Mouse (Mus musculus) MEL (cell line): Measurements from ENCODE around the gene Meioc. TPM values are rescaled to one million over a fixed set of nuclear protein-coding genes. Genes with fewer than 3 reads are reported as not detected.

Experiments
- DNase-seq: peaks from one replicate; pipeline ENCODE4 v3.0.0; 2011; ENCODE audit warnings: low read depth, low spot score
- H3K27ac ChIP-seq: 2 replicates; pipeline ENCODE4 v1.5.1; 2012; ENCODE audit warnings: low read depth, mild to moderate bottlenecking, control low read depth, low read length, moderate library complexity; ENCODE audit not compliant: control insufficient read depth
- H3K27me3 ChIP-seq, 2 experiments: fragments of 150-350 bp in 1 of 2; sonication (generic) in 1 of 2; 2 replicates each; pipeline ENCODE4 v1.6.1; 2012; ENCODE audit warnings: low read length in 2 of 2, mild to moderate bottlenecking in 2 of 2, improper control_type of control experiment in 1 of 2, moderate library complexity in 1 of 2; ENCODE audit not compliant: insufficient read depth in 2 of 2, control insufficient read depth in 1 of 2
- H3K36me3 ChIP-seq, 2 experiments: 2 replicates each; pipeline ENCODE4 v1.6.1; 2012 to 2014; ENCODE audit warnings: low read length in 2 of 2, improper control_type of control experiment in 1 of 2, inconsistent platforms in 1 of 2, mild to moderate bottlenecking in 1 of 2; ENCODE audit not compliant: insufficient read depth in 2 of 2, control insufficient read depth in 1 of 2
- H3K4me1 ChIP-seq, 2 experiments: fragments of 150-350 bp in 1 of 2; sonication (generic) in 1 of 2; 2 replicates each; pipeline ENCODE4 v1.6.1; 2012; ENCODE audit warnings: low read length in 2 of 2, improper control_type of control experiment in 1 of 2, mild to moderate bottlenecking in 1 of 2; ENCODE audit not compliant: insufficient read depth in 2 of 2, control insufficient read depth in 1 of 2
- H3K4me3 ChIP-seq, 2 experiments: fragments of 150-350 bp in 1 of 2; sonication (generic) in 1 of 2; 2 replicates each; pipeline ENCODE4 v1.5.1; 2012; ENCODE audit warnings: low read depth in 2 of 2, low read length in 2 of 2, mild to moderate bottlenecking in 2 of 2, moderate library complexity in 2 of 2, control low read depth in 1 of 2, improper control_type of control experiment in 1 of 2; ENCODE audit not compliant: control insufficient read depth in 1 of 2, insufficient read depth in 1 of 2
- H3K79me2 ChIP-seq: 2 replicates; pipeline ENCODE4 v1.6.1; 2012; ENCODE audit warnings: mild to moderate bottlenecking, low read length, moderate library complexity; ENCODE audit not compliant: control insufficient read depth, poor library complexity, insufficient read depth
- H3K9ac ChIP-seq: 2 replicates; pipeline ENCODE4 v1.6.1; 2012; ENCODE audit warnings: low read depth, mild to moderate bottlenecking, control low read depth, low read length, moderate library complexity; ENCODE audit not compliant: control insufficient read depth, poor library complexity, severe bottlenecking
- H3K9me3 ChIP-seq: fragments of 150-350 bp; sonication (generic); replicated peaks from 2 replicates; pipeline ENCODE4 v1.6.1; 2012; ENCODE audit warnings: mild to moderate bottlenecking, low read length, improper control_type of control experiment, moderate library complexity; ENCODE audit not compliant: insufficient read depth
- BHLHE40 ChIP-seq: IDR thresholded peaks from 2 replicates; pipeline ENCODE4 v1.6.1; 2012; ENCODE audit warnings: low read depth, mild to moderate bottlenecking, inconsistent platforms, low read length, improper control_type of control experiment, borderline replicate concordance
- CHD1 ChIP-seq: IDR thresholded peaks from 2 replicates; pipeline ENCODE4 v1.6.1; 2012; ENCODE audit warnings: low read depth, mild to moderate bottlenecking, inconsistent platforms, low read length, improper control_type of control experiment
- CHD2 ChIP-seq: IDR thresholded peaks from 2 replicates; pipeline ENCODE4 v1.6.1; 2011; ENCODE audit warnings: low read length, improper control_type of control experiment
- CTCF ChIP-seq, 3 experiments: IDR thresholded peaks in 2 of 3; conservative IDR thresholded peaks in 1 of 3; 2 replicates each; pipeline ENCODE4 v1.5.1; 2011 to 2012; ENCODE audit warnings: low read length in 3 of 3, low read depth in 2 of 3, mild to moderate bottlenecking in 2 of 3, improper control_type of control experiment in 1 of 3, inconsistent platforms in 1 of 3, mixed read lengths in 1 of 3, moderate library complexity in 1 of 3; ENCODE audit not compliant: control insufficient read depth in 1 of 3, insufficient read depth in 1 of 3, poor library complexity in 1 of 3, severe bottlenecking in 1 of 3
- E2F4 ChIP-seq: IDR thresholded peaks from 2 replicates; pipeline ENCODE4 v1.6.1; 2011; ENCODE audit warnings: low read depth, low read length, improper control_type of control experiment, borderline replicate concordance
- EP300 ChIP-seq, 2 experiments: IDR thresholded peaks; 2 replicates each; pipeline ENCODE4 v1.6.1; 2011; ENCODE audit warnings: improper control_type of control experiment in 2 of 2, low read length in 2 of 2, low read depth in 1 of 2, mild to moderate bottlenecking in 1 of 2
- ETS1 ChIP-seq: IDR thresholded peaks from 2 replicates; pipeline ENCODE4 v1.6.1; 2012; ENCODE audit warnings: low read depth, mild to moderate bottlenecking, inconsistent platforms, low read length, improper control_type of control experiment, moderate library complexity
- JUND ChIP-seq: IDR thresholded peaks from 2 replicates; pipeline ENCODE4 v1.6.1; 2011; ENCODE audit warnings: low read depth, mild to moderate bottlenecking, improper control_type of control experiment, low read length
- KAT2A ChIP-seq: conservative IDR thresholded peaks from 2 replicates; pipeline ENCODE4 v1.6.1; 2012; ENCODE audit warnings: low read depth, low read length, improper control_type of control experiment, inconsistent platforms
- MAFK ChIP-seq: IDR thresholded peaks from 2 replicates; pipeline ENCODE4 v1.6.1; 2011; ENCODE audit warnings: low read depth, mild to moderate bottlenecking, low read length, improper control_type of control experiment, borderline replicate concordance
- MAZ ChIP-seq: IDR thresholded peaks from 2 replicates; pipeline ENCODE4 v1.6.1; 2012; ENCODE audit warnings: low read depth, mild to moderate bottlenecking, inconsistent platforms, low read length, improper control_type of control experiment
- MEF2A ChIP-seq: IDR thresholded peaks from 2 replicates; pipeline ENCODE4 v1.6.1; 2014; ENCODE audit warnings: low read depth, mild to moderate bottlenecking, inconsistent platforms, low read length, improper control_type of control experiment; ENCODE audit not compliant: poor library complexity, insufficient replicate concordance, severe bottlenecking; ENCODE audit errors: extremely low read depth
- MXI1 ChIP-seq: IDR thresholded peaks from 2 replicates; pipeline ENCODE4 v1.6.1; 2011; ENCODE audit warnings: mild to moderate bottlenecking, low read depth, low read length, improper control_type of control experiment
- MYB ChIP-seq: IDR thresholded peaks from 2 replicates; pipeline ENCODE4 v1.6.1; 2011; ENCODE audit warnings: mild to moderate bottlenecking, low read depth, low read length, improper control_type of control experiment
- NRF1 ChIP-seq: IDR thresholded peaks from 2 replicates; pipeline ENCODE4 v1.6.1; 2014; ENCODE audit warnings: low read depth, mild to moderate bottlenecking, inconsistent platforms, low read length, improper control_type of control experiment, moderate library complexity; ENCODE audit not compliant: poor library complexity, insufficient read depth, severe bottlenecking
- POLR2A ChIP-seq, 2 experiments: IDR thresholded peaks; 2 replicates each; pipeline ENCODE4 v1.6.1; 2011 to 2012; ENCODE audit warnings: low read length in 2 of 2, mild to moderate bottlenecking in 2 of 2, control low read depth in 1 of 2, improper control_type of control experiment in 1 of 2, low read depth in 1 of 2, moderate library complexity in 1 of 2; ENCODE audit not compliant: control insufficient read depth in 1 of 2, insufficient read depth in 1 of 2, poor library complexity in 1 of 2
- POLR2AphosphoS2 ChIP-seq: IDR thresholded peaks from 2 replicates; pipeline ENCODE4 v1.6.1; 2011; ENCODE audit warnings: low read length, improper control_type of control experiment
- POLR2AphosphoS5 ChIP-seq: IDR thresholded peaks from 2 replicates; pipeline ENCODE4 v1.6.1; 2012; ENCODE audit warnings: low read depth, borderline replicate concordance, mild to moderate bottlenecking, inconsistent platforms, low read length, moderate library complexity, mixed read lengths
- RAD21 ChIP-seq: IDR thresholded peaks from 2 replicates; pipeline ENCODE4 v1.6.1; 2011; ENCODE audit warnings: mild to moderate bottlenecking, low read depth, low read length, improper control_type of control experiment
- RCOR1 ChIP-seq: IDR thresholded peaks from 2 replicates; pipeline ENCODE4 v1.6.1; 2012; ENCODE audit warnings: low read depth, mild to moderate bottlenecking, inconsistent platforms, low read length, improper control_type of control experiment
- SMC3 ChIP-seq: IDR thresholded peaks from 2 replicates; pipeline ENCODE4 v1.6.1; 2011; ENCODE audit warnings: low read depth, low read length, improper control_type of control experiment
- TAL1 ChIP-seq: IDR thresholded peaks from 2 replicates; pipeline ENCODE4 v1.6.1; 2012; ENCODE audit warnings: mild to moderate bottlenecking, inconsistent platforms, low read length, moderate library complexity, mixed read lengths
- TBP ChIP-seq: IDR thresholded peaks from 2 replicates; pipeline ENCODE4 v1.8.0; 2011; ENCODE audit warnings: low read depth, low read length, improper control_type of control experiment
- USF1 ChIP-seq: IDR thresholded peaks from 2 replicates; pipeline ENCODE4 v1.6.1; 2014; ENCODE audit warnings: low read depth, mild to moderate bottlenecking, inconsistent platforms, low read length, improper control_type of control experiment, moderate library complexity
- USF2 ChIP-seq, 2 experiments: IDR thresholded peaks; 2 replicates each; pipeline ENCODE4 v1.6.1; 2011 to 2012; ENCODE audit warnings: improper control_type of control experiment in 2 of 2, low read length in 2 of 2, borderline replicate concordance in 1 of 2, inconsistent platforms in 1 of 2, low read depth in 1 of 2, mild to moderate bottlenecking in 1 of 2; ENCODE audit not compliant: insufficient read depth in 1 of 2
- ZC3H11A ChIP-seq: IDR thresholded peaks from 2 replicates; pipeline ENCODE4 v1.6.1; 2012; ENCODE audit warnings: low read depth, mild to moderate bottlenecking, inconsistent platforms, low read length, improper control_type of control experiment
- ZMIZ1 ChIP-seq: IDR thresholded peaks from 2 replicates; pipeline ENCODE4 v1.6.1; 2012; ENCODE audit warnings: low read depth, mild to moderate bottlenecking, inconsistent platforms, low read length, improper control_type of control experiment, moderate library complexity
- polyA plus RNA-seq, 2 experiments: library from polyadenylated mRNA; stranded (reverse) in 1 of 2; unstranded in 1 of 2; fragments of >175 nt in 1 of 2; fragments of >200 nt in 1 of 2; gene quantifications; 2 replicates each; pipeline versions ENCODE4 v1.2.1 to v1.2.4; 2012; ENCODE audit warnings: low replicate concordance in 2 of 2, low read depth in 1 of 2; ENCODE audit not compliant: insufficient read length in 2 of 2, insufficient read depth in 1 of 2, missing spikeins in 1 of 2
- total RNA-seq: library from RNA; depleted of rRNA; stranded (reverse); fragments of 300-350 nt; gene quantifications from 2 replicates; pipeline ENCODE4 v1.2.3, GENCODE M21; 2012

Gene Meioc
- total and polyA plus RNA-seq, 3 experiments: 0.06 TPM; not detected in 2

- Histone ChIP-seq H3K36me3 (peaks cover 0 to 4% of the 10 kb centered on the region in 2 experiments; a peak in 2 of 4 replicates), H3K9me3 (no peaks in the 10 kb centered on the region)
- TF ChIP-seq MXI1: no peak
- no peak for TF ChIP-seq MAZ
- TF ChIP-seq E2F4: no peak
- TF ChIP-seq POLR2AphosphoS5: no peak
- no peak for TF ChIP-seq USF1
- TF ChIP-seq CTCF (IDR thresholded peaks at IDR 0.05 in 2 of 3, conservative IDR thresholded peaks at IDR 0.05 in 1 of 3; ENCODE audit: control insufficient read depth in 1 of 3, insufficient read depth in 1 of 3, low read depth in 2 of 3, low read length in 3 of 3, poor library complexity in 1 of 3, severe bottlenecking in 1 of 3): no peak
- TF ChIP-seq RCOR1: no peak
- no peak for TF ChIP-seq POLR2A (IDR thresholded peaks at IDR 0.05; ENCODE audit: control insufficient read depth in 1 of 2, insufficient read depth in 1 of 2, low read depth in 1 of 2, low read length in 2 of 2, poor library complexity in 1 of 2)
- TF ChIP-seq USF2 (IDR thresholded peaks at IDR 0.05; ENCODE audit: borderline replicate concordance in 1 of 2, insufficient read depth in 1 of 2, low read depth in 1 of 2, low read length in 2 of 2): no peak
- TF ChIP-seq ZMIZ1: no peak
- TF ChIP-seq JUND: no peak
- TF ChIP-seq SMC3: no peak
- TF ChIP-seq ZC3H11A: no peak
- TF ChIP-seq KAT2A: no peak
- no peak for TF ChIP-seq TBP
- no peak for TF ChIP-seq MAFK
- no peak for TF ChIP-seq NRF1
- TF ChIP-seq, all 39 proteins: peak for 0
- H3K4me3 ChIP-seq: peak overlapping the region; percentile 12 to 20; a peak in 2 of 4 replicates
- no peaks in the 10 kb centered on the region for H3K79me2 ChIP-seq
- peaks cover 0 to 4% of the 10 kb centered on the region in 2 experiments; a peak in 2 of 4 replicates for H3K4me1 ChIP-seq
- H3K27ac ChIP-seq: 0 out of 2 replicates have a peak overlapping the region, but pooled peaks have one; percentile 27
- H3K27me3 ChIP-seq: peaks cover 0 to 2% of the 10 kb centered on the region in 2 experiments; a peak in 1 of 4 replicates
- peak; percentile 40 for DNase-seq
- peak overlapping the region; percentile 41 for H3K9ac ChIP-seq
Observed at GRCm38 (mm10) chr11:102656931-102657330, 6.6 kb upstream of the Meioc start.

GRCm38 (mm10) chr11:102665151-102665550 is 1.6 kb downstream of the Meioc start:
- peaks cover 4 to 9% of the 10 kb centered on the region in 2 experiments for H3K27me3 ChIP-seq
- H3K9ac ChIP-seq: no peak overlapping the region
- no peak for TF ChIP-seq ZC3H11A
- no peak for TF ChIP-seq CHD1
- no peak for TF ChIP-seq MAZ
- no peak for TF ChIP-seq TAL1
- TF ChIP-seq EP300 (IDR thresholded peaks at IDR 0.05; ENCODE audit: low read depth in 1 of 2, low read length in 2 of 2): no peak
- TF ChIP-seq KAT2A: no peak
- no peak for TF ChIP-seq SMC3
- TF ChIP-seq BHLHE40: no peak
- no peak for TF ChIP-seq ETS1
- no peak for TF ChIP-seq MYB
- TF ChIP-seq RAD21: no peak
- no peak for TF ChIP-seq E2F4
- no peak for TF ChIP-seq POLR2AphosphoS2
- TF ChIP-seq MEF2A: no peak
- TF ChIP-seq CHD2: no peak
- no peak for TF ChIP-seq TBP
- TF ChIP-seq, all 39 proteins: peak for 0
- Histone ChIP-seq H3K4me3 (no peak overlapping the region), H3K4me1 (no peaks in the 10 kb centered on the region), H3K27ac (no peak overlapping the region), H3K9me3 (no peaks in the 10 kb centered on the region), H3K79me2 (no peaks in the 10 kb centered on the region), H3K36me3 (no peaks in the 10 kb centered on the region)
- DNase-seq: no peak
